Mouse (Mus musculus) CD4-positive, CD25-positive, alpha-beta regulatory T cell, adult 2 months (primary cell): ENCODE measurements around the gene Atf1.

Experiments
- DNase-seq: peaks from one replicate; pipeline ENCODE4 v3.0.0-alpha.2; 2012; ENCODE audit warnings: low read depth, low spot score

Gene Atf1

DNA sequence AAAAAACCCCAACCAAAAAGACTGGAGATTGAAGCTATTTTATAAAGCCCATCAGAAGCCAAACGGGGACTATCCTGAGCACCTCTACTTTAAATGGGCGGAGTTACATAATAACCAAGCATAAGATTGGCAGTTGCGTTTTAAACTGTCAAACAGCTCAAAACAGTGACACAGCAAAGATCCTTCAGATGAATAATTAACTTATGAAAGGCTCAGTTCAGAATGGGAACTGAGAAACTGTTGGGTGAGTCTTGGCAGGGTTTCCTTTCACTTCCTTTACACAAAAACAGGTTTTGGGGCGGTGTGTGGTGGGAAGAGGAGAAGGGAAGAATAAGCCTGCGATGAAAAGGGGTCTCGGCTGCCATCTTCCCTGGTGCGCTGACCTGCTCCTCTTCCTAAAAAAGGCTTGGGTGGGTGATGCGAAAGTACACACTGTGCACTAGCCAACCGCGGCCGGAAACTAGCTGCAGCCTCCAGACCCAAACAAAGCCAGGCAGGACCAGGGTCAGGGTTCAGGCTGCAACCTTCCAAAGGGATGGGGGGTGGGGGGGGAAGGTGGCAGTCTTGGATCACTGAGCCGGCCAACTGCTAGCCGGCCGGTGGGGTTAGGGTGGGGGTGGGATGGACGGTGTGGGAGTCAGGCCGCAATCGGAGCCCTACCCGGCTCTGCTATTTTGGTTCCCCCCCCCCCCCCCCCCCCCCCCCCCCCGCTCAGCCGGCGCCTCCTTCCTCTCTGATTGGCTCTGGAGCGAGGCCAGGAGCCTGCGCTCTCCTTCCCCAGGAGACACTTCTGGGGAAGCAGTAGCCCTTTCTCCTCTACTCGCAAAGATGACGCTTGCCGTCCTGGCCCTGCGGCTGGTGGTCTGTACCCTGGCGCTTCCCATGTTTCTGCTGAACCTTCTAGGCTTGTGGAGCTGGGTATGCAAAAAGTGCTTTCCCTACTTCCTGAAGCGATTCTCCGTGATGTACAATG is 76.7 kb downstream of the Atf1 start, which contains the start of gene Mettl7a1:
TSS of gene Mettl7a1 (plus strand) at position 122 of the 973 bp plus-strand sequence.
- DNase-seq, result peak; percentile 70

DNA sequence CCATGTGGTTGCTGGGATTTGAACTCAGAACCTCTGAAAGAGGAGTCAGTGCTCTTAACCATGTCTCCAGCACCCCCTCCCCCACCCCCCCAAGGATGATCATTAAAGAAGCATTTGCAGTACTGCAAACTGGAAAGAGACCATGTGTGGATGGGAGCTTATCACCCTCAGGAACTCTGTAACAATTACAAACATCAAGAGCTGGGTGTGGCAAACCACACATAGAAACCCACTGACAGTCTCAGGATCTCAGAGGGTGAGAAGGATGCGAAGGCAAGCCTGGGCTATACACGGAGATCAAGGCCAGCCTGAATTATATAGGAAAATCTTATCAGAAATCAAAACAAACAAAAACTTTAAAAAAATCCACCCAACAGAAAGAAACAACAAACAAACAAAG is 78.6 kb downstream of the Atf1 start:
- DNase-seq, result no peak

DNA sequence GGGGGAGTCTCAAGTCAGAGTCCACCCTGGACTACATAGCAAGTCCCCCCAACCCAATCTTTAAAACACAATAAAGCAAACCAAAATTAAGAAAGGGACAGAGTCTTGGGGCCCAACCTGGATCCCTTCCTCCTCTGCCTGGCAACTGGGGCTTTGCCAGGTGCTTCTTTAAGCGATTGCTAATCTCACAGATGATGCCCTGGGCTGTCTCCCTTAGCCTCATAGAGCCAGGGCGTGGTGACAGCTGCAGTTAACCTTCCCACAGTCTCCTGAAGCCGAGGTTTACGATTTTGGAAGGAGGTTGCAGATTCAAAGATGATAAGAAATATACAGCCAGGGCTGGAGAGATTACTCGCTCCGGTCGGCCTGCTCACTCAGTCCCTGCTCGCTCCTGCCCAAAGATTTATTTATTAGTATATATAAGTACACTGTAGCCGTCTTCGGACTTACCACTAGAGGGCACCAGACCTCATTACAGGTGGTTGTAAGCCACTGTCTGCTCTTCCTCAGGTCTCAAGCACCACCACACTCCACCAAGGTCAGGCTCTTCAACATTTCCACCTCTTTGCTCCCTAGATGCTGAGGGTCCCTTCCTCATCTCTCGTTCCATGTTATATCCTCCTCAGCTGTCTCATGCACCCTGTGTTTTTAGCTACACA is 79.9 kb downstream of the Atf1 start:
- peak; percentile 84 for DNase-seq
